Comparison of ENCODE assay signal across 10 mouse cellular contexts in the genomic region with DNA sequence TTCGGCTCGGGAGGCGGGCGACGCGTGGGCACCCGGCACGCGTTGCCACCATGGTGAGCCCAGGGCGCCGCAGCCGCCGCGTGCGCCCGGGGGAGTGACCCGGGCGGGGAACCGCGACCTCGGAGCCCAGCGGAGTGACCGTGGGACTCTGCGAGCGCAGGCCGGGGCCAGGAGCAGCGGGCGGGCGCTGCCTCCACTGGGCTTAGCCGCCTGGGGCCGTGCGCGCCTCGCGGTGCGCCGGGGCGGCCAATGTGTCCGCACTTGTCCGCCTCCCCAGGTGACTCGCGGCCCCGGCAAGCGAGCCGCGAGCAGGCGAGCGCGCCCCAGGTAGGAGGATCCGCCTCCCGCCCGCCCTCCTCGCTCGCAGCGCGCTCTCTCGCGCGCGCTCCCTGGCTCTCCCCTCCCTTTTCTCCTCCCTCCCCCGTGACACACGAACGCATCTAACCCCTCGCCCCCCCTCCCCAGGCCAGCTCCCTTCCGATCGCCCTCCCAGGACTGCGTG. TPM values are rescaled to one million over a fixed set of nuclear protein-coding genes. Genes with fewer than 3 reads are reported as not detected.
DNase-seq lines count a peak whose midpoint lies in the region; ATAC-seq and TF ChIP-seq lines count a peak whose summit lies in the region.
"Had no signal": no experiment of that assay in that cellular context is flagged by ENCODE, and none has a peak within 500 bp of the region (broad histone marks: within the 10 kb centered on the region; RNA-seq: fewer than 3 reads in every experiment).

No protein-coding gene starts in this region.

- no peaks in the 10 kb centered on the region for H3K9me3 ChIP-seq in hindbrain, embryonic 14.5 days (ENCODE audit: control insufficient read depth, low read length)

- no peak for DNase-seq in heart, adult 2 months
- no peak for DNase-seq in heart, postnatal 4 days
- DNase-seq in Patski (ENCODE audit: low read depth, low spot score), result no peak
- DNase-seq in hindbrain, embryonic 14.5 days (ENCODE audit: low spot score), result no peak
- peak; percentile 24 to 68 for DNase-seq in lung, postnatal 4 days
- DNase-seq in spleen, postnatal 10 days (ENCODE audit: low spot score in 2 of 2), result no peak

- peak overlapping the region; percentile 100 for H3K4me2 ChIP-seq in hindbrain, embryonic 14.5 days (replicated peaks)

- no peak for TF ChIP-seq POLR2A in heart, adult 2 months (IDR thresholded peaks at IDR 0.05; ENCODE audit: insufficient read depth, low read depth, low read length)

- intact Hi-C loops in heart, adult 2 months (cut with DNase I), result loop anchor here (5.0 to 10.0 kb wide), 2 partner anchors 197 to 434 kb away; no protein-coding TSS in a partner anchor

- peaks cover 17% of the 10 kb centered on the region for H3K27me3 ChIP-seq in heart, adult 2 months (ENCODE audit: control insufficient read depth, insufficient read depth, low read length)
- H3K27me3 ChIP-seq in Patski, result no peaks in the 10 kb centered on the region
- peaks cover 64% of the 10 kb centered on the region for H3K27me3 ChIP-seq in hindbrain, embryonic 14.5 days (ENCODE audit: control insufficient read depth, insufficient read depth, low read length)

- 1% methylated on average over 58 of the region's 67 CpGs for WGBS in heart, adult 2 months
- WGBS in hindbrain, embryonic 14.5 days, result 1% methylated on average over 33 of the region's 67 CpGs

- POLR2A ChIA-PET in Patski (lab: Charles Lee), result interaction anchor here (0.6 to 3.1 kb wide), 6 partner anchors 14 to 304 kb away, joined by 3 to 11 read pairs (median 4); no protein-coding TSS in a partner anchor

- TF ChIP-seq CTCF in heart, adult 2 months (IDR thresholded peaks at IDR 0.05), result no peak
- TF ChIP-seq CTCF in Patski (IDR thresholded peaks at IDR 0.05), result no peak

- no peaks in the 10 kb centered on the region for H3K4me1 ChIP-seq in heart, adult 2 months (ENCODE audit: control insufficient read depth, insufficient read depth, low read length)
- peaks cover 32% of the 10 kb centered on the region for H3K4me1 ChIP-seq in hindbrain, embryonic 14.5 days (replicated peaks; ENCODE audit: control insufficient read depth, insufficient read depth, low read length)

- H3K9ac ChIP-seq in heart, adult 2 months (ENCODE audit: low read depth, low read length), result no peak overlapping the region
- peak overlapping the region; percentile 68 for H3K9ac ChIP-seq in hindbrain, embryonic 14.5 days

- H3K27ac ChIP-seq in heart, adult 2 months, result no peak overlapping the region
- H3K27ac ChIP-seq in hindbrain, embryonic 14.5 days, result peak overlapping the region; percentile 49

- in situ Hi-C loops in Patski (cut with MboI; ENCODE audit: low pct_unique_long_range_greater_than_20kb), result loop anchor here (5.0 kb wide), 5 partner anchors 104 to 429 kb away; no protein-coding TSS in a partner anchor

- ATAC-seq in Patski, result peak; percentile 15
- ATAC-seq in hindbrain, embryonic 14.5 days (ENCODE audit: low FRiP score), result no peak
- ATAC-seq in monocyte, adult 5-6 weeks (replicated peaks; ENCODE audit: insufficient number of reproducible peaks, low FRiP score, low TSS enrichment, poor library complexity, severe bottlenecking), result no peak
- ATAC-seq in megakaryocyte, adult 5-6 weeks (ENCODE audit: poor library complexity, severe bottlenecking), result no peak

- TF ChIP-seq EP300 in heart, adult 2 months (IDR thresholded peaks at IDR 0.05; ENCODE audit: insufficient read depth, low read depth, low read length), result no peak

- CTCF ChIA-PET in Patski (lab: Charles Lee), result interaction anchor here (3.0 to 3.2 kb wide), 2 partner anchors 267 to 315 kb away, joined by 15 to 24 read pairs; no protein-coding TSS in a partner anchor

- H3K36me3 ChIP-seq in heart, adult 2 months (ENCODE audit: control insufficient read depth, insufficient read depth, low read length), result no peaks in the 10 kb centered on the region
- H3K36me3 ChIP-seq in hindbrain, embryonic 14.5 days (replicated peaks; ENCODE audit: control insufficient read depth, insufficient read depth), result no peaks in the 10 kb centered on the region

- H3K79me2 ChIP-seq in heart, adult 2 months (replicated peaks; ENCODE audit: control insufficient read depth, insufficient read depth, low read length), result no peaks in the 10 kb centered on the region

- peak overlapping the region; percentile 35; the same call in 1 of the 2 replicates for H3K4me3 ChIP-seq in heart, adult 2 months
- peak overlapping the region; percentile 55 for H3K4me3 ChIP-seq in hindbrain, embryonic 14.5 days (replicated peaks; ENCODE audit: low read length)

RNA-seq across cellular contexts. Expression of gene Wnt7b, which starts 0.7 kb away (rescaled TPM):
- total RNA-seq in heart, adult 2 months (2021), result under 1 TPM; 0.14 to 0.18 TPM
- 0.12 and 0.41 TPM in 2 replicates for polyA plus RNA-seq in heart, adult 2 months (2012; rRNA removed)
- under 1 TPM; 0.21 to 0.27 TPM for total RNA-seq in heart, postnatal 4 days (2021)
- polyA plus RNA-seq in Patski (2021), result 133 TPM
- 28.1 and 30.8 TPM in 2 replicates for polyA plus RNA-seq in hindbrain, embryonic 14.5 days (2014; fragmentation: Nextera tagmentation; extraction: Ambion mirVana)
- not detected in 3 replicates for total RNA-seq in monocyte, adult 5-6 weeks (2017)
- total RNA-seq in megakaryocyte, adult 5-6 weeks (2015), result not detected in 2 replicates
- not detected in 2 replicates for total RNA-seq in megakaryocyte, adult 5-6 weeks (2017)
- total RNA-seq: CH12.LX; hematopoietic stem cell, adult 5-6 weeks had no signal

Comparison
In these comparisons a context has a peak if more than half of its experiments do, and no peak if none do; other contexts are left out.
1. DNase-seq: peak in lung, postnatal 4 days (2 of 2); none in heart, adult 2 months (0 of 2), heart, postnatal 4 days (single experiment), Patski (single experiment), hindbrain, embryonic 14.5 days (single experiment) and spleen, postnatal 10 days (0 of 2).